Mouse (Mus musculus): ENCODE results near the gene Vmn1r7. TPM values are rescaled to one million over a fixed set of nuclear protein-coding genes. Genes with fewer than 3 reads are reported as not detected.
"Not testable (repeated sequence)": the region's sequence is repeated elsewhere in the genome, so short reads cannot be mapped to it uniquely, and the experiment has no call there.

Gene Vmn1r7
- not detected for total RNA-seq (2021)
- long read RNA-seq, experiment 1 = 0 reads
- long read RNA-seq, experiment 2 = 0 reads

DNA sequence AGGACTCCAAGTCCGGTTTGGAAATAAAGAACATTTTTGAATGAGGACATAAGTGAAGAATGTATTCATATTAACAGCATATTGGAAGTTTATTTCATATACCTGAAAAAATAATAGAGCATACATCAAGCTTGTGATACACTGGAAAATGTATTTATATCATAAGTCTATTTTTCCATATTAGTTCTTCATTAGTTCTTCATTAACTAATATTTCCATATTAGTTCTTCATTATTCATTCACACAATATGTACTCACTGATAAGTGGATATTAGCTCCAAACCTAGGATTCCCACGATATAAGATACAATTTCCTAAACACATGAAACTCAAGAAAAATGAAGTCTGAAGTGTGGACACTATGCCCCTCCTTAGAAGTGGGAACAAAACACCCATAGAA is at the start of gene Vmn1r7:
Gene Vmn1r7, minus strand, starts transcription at position 101 of the 400 bp plus-strand sequence.
- not testable (repeated sequence) for DNase-seq

DNA sequence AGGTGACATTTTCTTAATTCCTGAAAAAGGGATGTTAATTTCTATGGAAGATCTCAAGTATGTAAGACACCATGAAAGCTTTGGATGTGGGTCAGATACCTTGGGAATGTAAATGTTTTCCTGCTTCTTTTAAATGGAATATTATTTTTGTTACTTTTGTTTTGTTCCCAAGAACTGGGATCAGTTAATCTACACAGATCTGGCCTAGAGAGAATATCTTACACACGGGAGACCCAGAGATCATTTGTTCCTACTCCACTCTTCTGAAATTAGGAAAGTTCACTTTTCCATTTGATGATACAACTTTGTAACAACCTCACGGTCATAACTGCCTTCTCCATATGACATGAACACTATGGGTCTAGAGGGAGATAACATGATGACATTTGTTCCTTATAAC is 41.4 kb upstream of the Vmn1r7 start, which contains the start of gene Vmn1r9:
Gene Vmn1r9, plus strand, starts transcription at position 301 of the 400 bp plus-strand sequence.
- no peak for DNase-seq

DNA sequence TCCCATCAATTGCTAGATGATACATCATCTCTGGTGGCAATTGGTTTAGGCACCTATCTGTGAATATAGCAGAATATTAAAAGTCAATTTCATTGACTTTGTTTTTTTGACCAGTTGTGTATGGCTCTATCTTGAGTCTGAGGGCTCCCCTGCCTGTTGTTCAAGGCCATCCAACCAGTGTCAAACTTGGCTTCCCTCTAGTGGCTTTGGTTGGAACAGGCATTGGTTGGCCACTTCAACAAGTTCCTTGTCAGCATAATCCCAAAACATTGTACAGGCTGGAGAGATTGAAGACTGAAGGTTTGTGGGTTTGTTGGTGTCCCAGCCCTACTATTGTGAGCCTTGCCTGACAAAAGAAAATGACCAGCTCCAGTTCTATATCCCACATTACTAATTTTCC is 38.6 kb upstream of the Vmn1r7 start:
- peak; percentile 21 for DNase-seq

DNA sequence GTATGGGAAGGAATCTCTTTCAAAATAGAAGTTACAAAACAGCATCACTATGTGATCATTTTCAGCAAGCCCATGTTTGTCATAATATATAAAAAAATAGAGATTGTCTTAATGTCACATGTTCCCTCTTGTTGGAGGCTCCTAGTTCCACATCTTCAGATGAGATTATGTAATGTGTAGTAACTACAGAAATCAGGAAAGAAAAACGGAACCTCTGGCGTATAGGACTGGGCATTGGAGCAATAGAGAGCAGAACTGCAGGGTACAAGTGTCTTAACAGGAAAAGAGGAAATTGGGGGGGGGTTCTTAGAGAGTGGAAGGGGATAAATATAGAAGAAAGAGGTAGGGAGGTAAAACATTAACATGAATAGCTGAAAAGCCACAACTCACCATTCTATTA is 9.6 kb upstream of the Vmn1r7 start:
- DNase-seq = no peak

DNA sequence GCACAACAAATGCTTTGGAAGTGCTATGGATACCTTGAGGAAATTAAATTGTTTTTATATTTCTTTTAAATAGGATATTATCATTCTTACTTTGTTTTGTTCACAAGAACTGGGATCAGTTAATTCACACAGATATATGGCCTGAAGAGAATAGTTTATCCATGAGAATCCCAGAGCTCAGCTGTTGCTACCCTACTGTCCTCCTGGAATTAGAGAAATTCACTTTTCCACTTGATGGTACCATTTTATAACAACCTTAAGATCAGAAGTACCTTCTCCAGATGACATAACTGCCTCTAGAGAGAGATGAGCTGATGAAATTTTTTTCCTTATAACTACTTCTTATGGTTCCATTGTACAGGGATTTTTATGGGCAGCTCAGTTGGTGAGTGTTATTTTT is 6.9 kb upstream of the Vmn1r7 start, which contains the start of gene Vmn1r8:
Gene Vmn1r8, plus strand, starts transcription at position 301 of the 400 bp plus-strand sequence.
- DNase-seq = no peak

DNA sequence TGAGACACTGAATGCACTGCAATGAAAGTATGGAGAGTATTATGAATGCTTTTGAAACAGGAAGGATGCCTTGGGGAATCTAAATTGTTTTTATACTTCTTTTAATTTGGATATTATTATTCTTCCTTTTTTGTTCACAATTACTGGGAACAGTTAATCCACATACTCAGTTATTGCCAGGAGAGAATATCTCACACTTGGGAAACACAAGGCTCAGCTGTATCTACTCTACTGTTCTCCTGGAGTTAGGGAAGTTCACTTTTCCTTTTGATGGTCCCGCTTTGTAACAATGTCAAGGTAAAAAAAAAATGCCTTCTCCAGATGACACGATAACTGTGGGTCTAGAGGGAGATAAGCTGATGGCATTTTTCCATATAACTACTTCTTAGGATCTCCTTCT is 28.2 kb downstream of the Vmn1r7 start, which contains the start of gene Vmn1r6:
Gene Vmn1r6, plus strand, starts transcription at position 301 of the 400 bp plus-strand sequence.
- DNase-seq = no peak

Other genes starting within 250 kb of the Vmn1r7 start
- 10 to 100 TPM; 36.2 to 36.7 TPM for gene Kbtbd2, start 227.5 kb downstream of the Vmn1r7 start, total RNA-seq (2021)
- 10 to 100 TPM; 92.6 to 92.7 TPM for gene Fkbp9, start 193.3 kb downstream of the Vmn1r7 start, total RNA-seq (2021)
- 10 to 100 TPM; 24.8 to 29.0 TPM for gene Nt5c3, start 101.4 kb downstream of the Vmn1r7 start, total RNA-seq (2021)
- under 1 TPM; 0.30 to 0.36 TPM for gene Vmn1r4, start 101.3 kb downstream of the Vmn1r7 start, total RNA-seq (2021)
- not detected for gene Vmn1r5, start 55.1 kb downstream of the Vmn1r7 start, total RNA-seq (2021)
- gene Vmn1r6, start 28.1 kb downstream of the Vmn1r7 start, total RNA-seq (2021) = not detected
- gene Vmn1r8, start 7.0 kb upstream of the Vmn1r7 start, total RNA-seq (2021) = not detected
- not detected for gene Vmn1r9, start 41.5 kb upstream of the Vmn1r7 start, total RNA-seq (2021)
- gene Vmn1r10, start 84.1 kb upstream of the Vmn1r7 start, total RNA-seq (2021) = not detected
- gene Vmn1r11, start 108.1 kb upstream of the Vmn1r7 start, total RNA-seq (2021) = not detected
- not detected for gene Vmn1r12, start 131.6 kb upstream of the Vmn1r7 start, total RNA-seq (2021)
- gene Vmn1r13, start 178.0 kb upstream of the Vmn1r7 start, total RNA-seq (2021) = not detected
- gene Vmn1r14, start 206.4 kb upstream of the Vmn1r7 start, total RNA-seq (2021) = not detected
- not detected for gene Vmn1r15, start 232.6 kb upstream of the Vmn1r7 start, total RNA-seq (2021)

Data from adrenal gland, postnatal 10 days (tissue).